Mouse (Mus musculus) layer of hippocampus, adult 2 months (tissue): ENCODE measurements around the gene Man1b1. TPM values are rescaled to one million over a fixed set of nuclear protein-coding genes. Genes with fewer than 3 reads are reported as not detected.

Experiments
- DNase-seq, 2 experiments: peaks; one replicate each; pipeline ENCODE4 v3.0.0; 2022; ENCODE audit warnings: low spot score in 2 of 2
- H3K27ac ChIP-seq: fragments of 200-600 bp; 2 replicates; pipeline ENCODE4 v1.8.1; 2022
- H3K4me3 ChIP-seq: fragments of 200-600 bp; 2 replicates; pipeline ENCODE4 v1.8.1; 2022; ENCODE audit warnings: mild to moderate bottlenecking
- CTCF ChIP-seq: fragments of 200-600 bp; conservative IDR thresholded peaks from 2 replicates; pipeline ENCODE4 v1.8.1; 2022; ENCODE audit warnings: antibody characterized with exemption, mild to moderate bottlenecking, moderate library complexity
- total RNA-seq, 2 experiments: library from RNA; stranded (reverse); gene quantifications; 2 replicates each; pipeline ENCODE4 v1.2.3; 2021

Gene Man1b1
- total RNA-seq, 2 experiments from 2014 or later, result 56.4 to 58.0 TPM

DNA sequence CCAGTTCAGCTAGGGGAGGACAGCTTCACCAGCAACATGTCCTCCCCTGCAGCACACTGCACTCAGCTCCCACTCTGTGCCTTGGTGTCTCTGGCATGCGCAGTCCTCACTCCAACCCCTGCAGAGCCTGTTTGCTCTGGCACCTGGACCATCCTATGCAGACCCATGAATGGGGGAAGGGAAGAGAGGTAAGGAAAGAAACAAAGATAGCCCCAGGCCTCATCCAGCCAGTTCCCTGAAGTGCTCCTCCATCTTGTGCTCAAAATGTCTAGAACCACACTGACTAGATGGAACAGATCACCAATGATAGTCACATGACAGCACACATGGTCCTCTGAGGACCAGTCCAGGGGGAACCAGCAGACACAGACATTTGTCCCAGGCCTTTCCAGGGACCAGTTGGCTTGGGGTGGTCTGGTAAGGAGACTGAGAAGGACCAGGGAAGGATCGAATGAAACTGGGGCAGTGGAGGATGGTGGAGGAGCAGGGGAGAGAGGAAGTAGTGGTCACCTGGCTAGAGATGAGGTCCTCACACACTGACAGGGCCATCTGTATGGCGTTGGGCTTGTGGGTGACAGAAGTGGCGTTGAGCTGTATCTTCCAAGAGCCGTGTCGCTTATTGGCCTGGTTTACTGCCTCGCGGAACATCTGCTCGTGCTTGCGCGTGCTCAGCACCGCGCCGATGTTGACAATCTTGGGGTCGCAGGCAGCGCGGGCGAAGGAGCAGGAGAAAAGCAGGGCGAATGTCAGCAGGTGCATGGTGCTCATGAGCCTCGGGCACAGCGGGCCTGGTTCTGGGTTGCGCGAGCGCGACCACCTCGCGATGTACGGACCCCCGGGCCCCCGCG is 13.8 kb upstream of the Man1b1 start:
- no peak for TF ChIP-seq CTCF
- Histone ChIP-seq H3K4me3 (peak overlapping the region; percentile 86), H3K27ac (peak overlapping the region; percentile 99)
- peak; percentile 44 to 48 for DNase-seq

DNA sequence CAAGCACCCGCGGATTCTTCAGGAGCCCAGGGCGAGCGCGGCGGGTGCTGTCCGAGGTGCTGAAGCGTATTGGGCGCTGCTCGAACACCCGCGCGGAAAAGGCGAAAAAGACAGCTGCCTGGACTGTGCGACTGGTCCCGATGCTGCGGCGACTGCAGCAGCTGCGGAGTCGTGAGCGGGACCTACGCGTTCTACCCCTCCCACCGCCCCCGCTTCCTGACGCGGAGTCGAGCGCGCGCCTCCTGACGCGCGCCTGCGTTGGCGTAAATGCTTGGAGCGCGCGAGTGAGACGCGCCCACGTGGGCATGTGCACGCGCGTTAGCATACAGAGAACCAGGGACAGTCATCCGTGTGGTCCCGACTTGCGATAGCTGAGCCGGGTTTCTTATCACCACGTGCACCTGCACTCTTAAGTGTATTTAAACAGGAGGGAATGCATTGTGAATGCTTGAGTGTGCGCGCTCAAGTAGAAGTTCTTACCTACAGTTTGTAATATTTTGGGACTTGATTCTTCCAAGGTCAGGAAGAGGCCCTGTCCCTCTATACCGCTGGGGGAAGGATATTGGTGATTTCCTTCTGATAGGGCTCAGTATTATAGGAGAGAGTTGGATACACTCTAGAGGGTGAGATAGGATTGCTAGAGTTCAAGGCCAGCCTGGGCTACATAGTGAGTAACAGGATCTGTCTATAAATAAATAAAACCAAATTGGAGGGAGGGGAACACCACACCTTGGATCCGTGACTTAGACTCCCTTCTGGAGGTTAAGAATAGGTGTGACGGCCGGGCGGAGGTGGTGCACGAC is 13.0 kb upstream of the Man1b1 start, which contains the start of gene Grin1:
Gene Grin1, minus strand, starts transcription at position 217 of the 803 bp plus-strand sequence.
- H3K27ac ChIP-seq, result peak within 1 kb of the TSS; percentile 99

DNA sequence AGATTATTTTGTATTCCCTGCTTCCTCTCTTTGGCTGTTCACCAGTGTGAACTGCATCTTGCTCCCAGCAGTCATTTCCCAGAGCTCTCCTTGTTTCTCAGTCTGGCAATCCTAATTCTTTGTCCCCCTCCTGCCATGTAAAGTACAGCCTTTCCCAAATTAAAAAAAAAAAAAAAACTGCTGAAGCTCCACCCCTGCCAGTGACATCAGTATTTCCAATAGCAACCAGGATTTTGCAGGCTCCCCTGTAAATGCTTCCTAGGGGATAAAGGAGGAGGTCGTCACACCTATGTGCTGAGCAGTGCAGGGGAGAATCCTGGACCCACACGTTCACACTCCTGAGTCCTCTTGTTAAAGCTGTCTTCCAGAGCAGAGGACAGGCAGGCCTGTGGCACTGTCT is 12.1 kb upstream of the Man1b1 start:
- no peak overlapping the region for H3K4me3 ChIP-seq
- TF ChIP-seq CTCF, result no peak
- no peak for DNase-seq
- H3K27ac ChIP-seq, result peak overlapping the region; percentile 51; the same call in 1 of the 2 replicates

More for the DNA sequence above, 13.0 kb upstream of the Man1b1 start, which contains the start of gene Grin1:
- TF ChIP-seq CTCF, result no peak
- peak; percentile 89 to 91 for DNase-seq
- peak within 1 kb of the TSS; percentile 86 for H3K4me3 ChIP-seq

DNA sequence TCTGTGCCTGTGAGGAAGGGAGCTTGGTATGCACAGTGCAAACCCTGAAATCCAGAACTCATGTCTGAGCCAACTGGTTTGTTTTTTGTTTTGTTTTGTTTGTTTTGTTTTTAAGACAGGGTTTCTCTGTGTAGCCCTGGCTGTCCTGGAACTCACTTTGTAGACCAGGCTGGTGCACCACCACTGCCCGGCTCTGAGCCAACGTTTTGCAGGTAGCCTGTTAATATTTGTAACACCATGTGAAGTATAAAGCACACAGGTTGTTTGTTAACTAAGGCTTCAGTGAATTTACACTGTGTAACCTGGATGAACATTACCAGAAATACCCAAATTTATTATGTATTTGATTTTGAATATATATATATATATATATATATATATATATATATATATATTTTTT is 6.1 kb upstream of the Man1b1 start:
- DNase-seq, result no peak
- no peak overlapping the region for H3K27ac ChIP-seq
- no peak overlapping the region for H3K4me3 ChIP-seq
- no peak for TF ChIP-seq CTCF

GRCm38 (mm10) chr2:25328440-25328839 is 3.7 kb upstream of the Man1b1 start:
- no peak for DNase-seq
- peak; percentile 77 for TF ChIP-seq CTCF
- Histone ChIP-seq H3K27ac (no peak overlapping the region), H3K4me3 (no peak overlapping the region)

DNA sequence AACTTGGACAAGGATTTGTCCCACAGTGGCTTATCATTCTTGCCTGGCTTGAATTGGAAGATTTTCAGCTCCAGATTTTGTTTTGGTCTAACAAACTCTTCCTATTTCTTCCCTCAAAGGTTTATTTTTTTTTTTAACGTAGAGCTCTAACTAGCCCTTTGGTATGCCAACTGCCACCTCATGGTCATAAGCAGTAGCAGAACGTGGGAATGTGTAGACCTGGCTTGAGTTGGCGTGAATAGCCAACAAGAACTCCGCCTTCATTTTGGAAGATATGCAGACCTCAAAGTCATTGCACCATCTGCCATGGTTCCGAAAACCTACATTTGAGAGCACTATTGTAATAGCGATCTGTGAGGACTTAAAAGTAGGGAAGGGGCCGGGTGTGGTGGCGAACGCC is 668 bp upstream of the Man1b1 start:
- peak overlapping the region; percentile 97 for H3K4me3 ChIP-seq
- H3K27ac ChIP-seq, result no peak overlapping the region
- no peak for TF ChIP-seq CTCF
- DNase-seq, result no peak

DNA sequence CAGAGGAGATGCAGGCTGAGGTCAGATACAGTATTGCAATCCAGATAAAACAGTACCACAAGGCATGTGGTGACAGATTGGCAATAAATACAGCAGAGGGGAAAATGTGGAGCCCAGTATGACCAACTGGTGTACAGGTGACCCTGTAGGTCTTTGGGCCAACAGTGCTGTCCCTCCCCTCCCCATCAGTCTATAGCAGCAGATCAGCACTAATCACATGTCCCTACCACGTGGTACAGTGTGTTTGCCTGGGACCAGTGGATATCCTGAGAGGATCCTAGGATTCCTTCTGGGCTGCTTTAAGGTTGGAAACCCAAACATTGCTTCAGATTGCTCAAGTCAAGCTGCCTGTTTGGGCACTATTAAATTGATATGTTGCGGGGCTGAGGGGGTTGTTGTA is 1.4 kb downstream of the Man1b1 start:
- TF ChIP-seq CTCF, result no peak
- Histone ChIP-seq H3K4me3 (peak overlapping the region; percentile 97), H3K27ac (no peak overlapping the region)
- no peak for DNase-seq

DNA sequence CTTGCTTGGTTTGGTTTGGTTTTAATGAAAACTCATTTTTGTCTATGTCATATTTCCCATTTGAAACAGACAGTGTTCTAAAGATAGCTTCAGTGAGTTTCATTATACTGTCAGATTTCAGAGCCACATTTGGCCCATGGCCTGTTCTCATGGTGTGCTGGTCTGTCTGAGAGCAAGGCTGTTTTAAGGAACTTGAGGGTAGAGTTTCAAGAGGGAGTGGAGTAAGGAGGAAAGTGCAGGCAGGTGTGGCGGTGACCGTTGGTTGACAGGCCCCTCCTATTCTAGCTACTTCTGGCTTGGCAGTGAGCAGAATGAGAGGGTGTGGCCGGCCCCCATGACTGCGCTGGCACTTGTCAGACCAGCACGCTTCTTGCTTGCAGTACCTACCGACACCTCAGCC is 6.2 kb downstream of the Man1b1 start:
- peak overlapping the region; percentile 24; the same call in 1 of the 2 replicates for H3K27ac ChIP-seq
- no peak overlapping the region for H3K4me3 ChIP-seq
- DNase-seq, result no peak
- no peak for TF ChIP-seq CTCF

DNA sequence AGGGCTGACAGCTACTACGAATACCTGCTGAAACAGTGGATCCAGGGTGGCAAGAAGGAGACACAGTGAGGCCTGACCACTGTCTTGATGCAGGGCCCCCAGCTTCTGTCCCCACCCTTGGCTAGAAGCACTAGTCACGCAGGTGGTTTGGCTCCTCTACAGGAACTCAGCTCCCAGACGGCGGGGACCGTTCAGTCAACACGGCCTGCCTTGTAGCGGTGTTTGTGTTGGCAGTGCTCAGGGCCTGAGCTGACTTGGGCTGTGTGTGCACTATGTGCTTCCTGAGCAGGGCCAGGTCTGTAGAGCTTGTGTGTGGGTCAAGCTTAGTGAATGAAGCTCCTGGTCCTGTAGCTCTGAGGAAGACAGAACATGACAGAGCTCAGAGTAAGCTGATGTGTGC is 16.0 kb downstream of the Man1b1 start:
- no peak overlapping the region for H3K4me3 ChIP-seq
- no peak for DNase-seq
- no peak overlapping the region for H3K27ac ChIP-seq
- TF ChIP-seq CTCF, result no peak

DNA sequence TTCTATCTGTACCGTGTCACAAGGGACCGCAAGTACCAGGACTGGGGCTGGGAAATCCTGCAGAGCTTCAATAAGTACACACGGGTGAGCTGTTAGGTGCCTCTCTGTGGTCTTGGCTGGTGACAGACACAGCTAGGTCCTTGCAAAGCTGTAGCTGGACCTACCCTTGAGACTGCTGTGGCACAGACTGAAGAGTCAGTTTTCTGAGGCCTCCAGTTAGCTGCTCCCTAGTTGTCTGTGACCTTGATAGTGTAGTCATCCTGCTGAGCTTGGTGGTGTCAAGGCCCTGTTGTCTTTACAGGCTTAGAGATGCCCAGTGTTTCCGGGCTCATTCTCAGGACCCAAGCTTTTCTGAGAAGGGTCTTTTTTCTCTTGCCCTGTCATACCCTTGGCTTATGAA is 17.4 kb downstream of the Man1b1 start:
- TF ChIP-seq CTCF, result no peak
- Histone ChIP-seq H3K4me3 (no peak overlapping the region), H3K27ac (no peak overlapping the region)
- no peak for DNase-seq

DNA sequence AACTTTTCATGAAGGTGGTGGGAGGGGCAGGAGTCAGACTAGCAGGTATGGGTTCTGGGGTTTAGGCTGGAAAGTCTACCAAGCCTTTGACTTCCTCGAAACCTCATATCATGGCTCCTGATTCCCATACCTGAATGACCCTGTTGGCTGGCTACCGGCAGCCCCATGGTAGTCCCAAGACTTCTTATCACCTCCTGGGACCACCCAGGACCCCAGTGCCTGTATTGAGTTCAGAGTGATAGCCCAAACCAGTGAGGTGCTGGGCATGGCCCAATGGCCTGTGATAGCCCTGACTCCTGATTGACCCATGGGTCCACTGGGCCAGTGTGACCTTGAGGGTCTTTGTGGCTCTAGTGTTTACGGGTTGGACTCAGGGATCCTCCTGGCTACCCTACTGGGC is 18.6 kb downstream of the Man1b1 start:
- no peak for TF ChIP-seq CTCF

GRCm38 (mm10) chr2:25354211-25354610 is 22.1 kb downstream of the Man1b1 start:
- no peak for DNase-seq
- Histone ChIP-seq H3K27ac (no peak overlapping the region), H3K4me3 (no peak overlapping the region)
- no peak for TF ChIP-seq CTCF

More for the DNA sequence above, 18.6 kb downstream of the Man1b1 start:
- Histone ChIP-seq H3K4me3 (no peak overlapping the region), H3K27ac (no peak overlapping the region)
- no peak for DNase-seq

DNA sequence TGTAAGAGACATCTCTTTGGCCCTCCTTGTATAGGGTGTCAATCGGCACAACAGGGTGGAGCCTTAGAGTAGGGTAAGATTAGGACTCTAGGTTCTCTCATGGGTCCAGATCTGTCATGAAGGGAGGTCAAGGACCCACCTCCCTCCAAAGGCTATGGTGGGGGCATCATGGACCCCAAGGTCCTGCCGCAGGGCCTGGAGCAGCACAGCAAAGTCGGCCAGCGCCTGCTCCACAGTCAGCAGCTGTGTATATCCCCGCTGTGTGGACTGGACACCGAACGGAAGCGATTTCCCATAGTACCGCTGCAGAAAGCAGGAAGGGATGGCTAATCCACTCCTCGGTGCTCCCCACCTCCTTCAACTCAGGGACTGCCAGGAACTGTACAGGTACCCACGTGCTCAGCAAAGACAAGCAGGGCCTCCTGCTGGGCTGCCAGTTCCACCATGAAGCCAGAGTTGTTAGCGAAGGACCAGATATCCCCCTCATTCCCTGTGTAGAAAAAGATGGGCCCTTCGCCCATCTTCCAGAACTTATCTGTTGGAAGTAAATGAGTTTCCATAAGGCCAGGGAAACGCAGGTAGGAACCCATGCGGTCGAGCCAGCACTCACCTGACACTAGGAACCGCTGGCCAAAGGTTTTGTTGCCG is 23.4 kb downstream of the Man1b1 start:
- H3K4me3 ChIP-seq, result peak overlapping the region; percentile 76
- no peak for DNase-seq
- TF ChIP-seq CTCF, result no peak
- peak overlapping the region; percentile 72; the same call in 1 of the 2 replicates for H3K27ac ChIP-seq
